Mouse (Mus musculus): ENCODE results near the gene Cacnb2.

GRCm38 (mm10) chr2:14841272-14841671, 238.4 kb downstream of the Cacnb2 start:
- TF ChIP-seq CTCF (IDR thresholded peaks at IDR 0.05; ENCODE audit: borderline replicate concordance, insufficient read depth, low read depth, low read length) (no peak), POLR2A (IDR thresholded peaks at IDR 0.05; ENCODE audit: borderline replicate concordance, insufficient read depth, low read length) (no peak)

All from cerebellum, adult 2 months (tissue).